In genomic region chr7:49065621-49066475, GRCm38 (mm10) we compare ENCODE assay signal across 7 mouse cellular contexts.
DNase-seq lines count a peak whose midpoint lies in the region; ATAC-seq and TF ChIP-seq lines count a peak whose summit lies in the region.

No protein-coding gene starts in this region.

- H3K9ac ChIP-seq in hindbrain, embryonic 15.5 days, result no peak overlapping the region
- no peak overlapping the region for H3K9ac ChIP-seq in midbrain, embryonic 13.5 days (replicated peaks)

- no peak overlapping the region for H3K27ac ChIP-seq in testis, adult 2 months (ENCODE audit: control insufficient read depth, insufficient read depth, low read depth, low read length)
- H3K27ac ChIP-seq in hindbrain, embryonic 15.5 days (replicated peaks), result peak overlapping the region; percentile 68
- peak overlapping the region; percentile 82 for H3K27ac ChIP-seq in midbrain, embryonic 13.5 days

- no peaks in the 10 kb centered on the region for H3K27me3 ChIP-seq in testis, adult 2 months (ENCODE audit: control insufficient read depth, insufficient read depth, low read length)
- H3K27me3 ChIP-seq in hindbrain, embryonic 15.5 days, result no peaks in the 10 kb centered on the region
- no peaks in the 10 kb centered on the region for H3K27me3 ChIP-seq in midbrain, embryonic 13.5 days

- DNase-seq in testis, postnatal 14 days (ENCODE audit: low spot score), result no peak
- DNase-seq in cerebellum, postnatal 10 days, result peak; percentile 86 to 88
- DNase-seq in ovary, postnatal 14 days (ENCODE audit: low spot score), result no peak

- no peaks in the 10 kb centered on the region for H3K36me3 ChIP-seq in testis, adult 2 months (ENCODE audit: control insufficient read depth, insufficient read depth, low read length)
- no peaks in the 10 kb centered on the region for H3K36me3 ChIP-seq in hindbrain, embryonic 15.5 days
- H3K36me3 ChIP-seq in midbrain, embryonic 13.5 days, result no peaks in the 10 kb centered on the region

- no peaks in the 10 kb centered on the region for H3K4me1 ChIP-seq in testis, adult 2 months (ENCODE audit: control insufficient read depth, insufficient read depth, low read length)
- H3K4me1 ChIP-seq in hindbrain, embryonic 15.5 days (replicated peaks), result peaks cover 61% of the 10 kb centered on the region
- peaks cover 73% of the 10 kb centered on the region for H3K4me1 ChIP-seq in midbrain, embryonic 13.5 days (replicated peaks)

- TF ChIP-seq POLR2A in testis, adult 2 months (IDR thresholded peaks at IDR 0.05; ENCODE audit: control insufficient read depth, low read depth, low read length), result no peak

- peak; percentile 16; the same call in 1 of the 2 replicates for TF ChIP-seq CTCF in testis, adult 2 months (IDR thresholded peaks at IDR 0.05; ENCODE audit: control insufficient read depth, insufficient read depth, insufficient replicate concordance, low read depth, low read length)

- H3K4me2 ChIP-seq in hindbrain, embryonic 15.5 days, result no peak overlapping the region
- H3K4me2 ChIP-seq in midbrain, embryonic 13.5 days (replicated peaks), result no peak overlapping the region

- no peak for ATAC-seq in hindbrain, embryonic 15.5 days (ENCODE audit: low FRiP score, low read depth)
- ATAC-seq in midbrain, embryonic 13.5 days, result peak; percentile 53
- ATAC-seq in monocyte, adult 5-6 weeks (replicated peaks; ENCODE audit: insufficient number of reproducible peaks, low FRiP score, low TSS enrichment, poor library complexity, severe bottlenecking), result no peak

- WGBS in hindbrain, embryonic 15.5 days, result 24% methylated on average over 9 of the region's 9 CpGs
- 20% methylated on average over 9 of the region's 9 CpGs for WGBS in midbrain, embryonic 13.5 days

- no peaks in the 10 kb centered on the region for H3K9me3 ChIP-seq in hindbrain, embryonic 15.5 days
- no peaks in the 10 kb centered on the region for H3K9me3 ChIP-seq in midbrain, embryonic 13.5 days

- H3K4me3 ChIP-seq in testis, adult 2 months (ENCODE audit: control insufficient read depth, low read depth, low read length), result no peak overlapping the region
- H3K4me3 ChIP-seq in hindbrain, embryonic 15.5 days, result no peak overlapping the region
- H3K4me3 ChIP-seq in midbrain, embryonic 13.5 days (replicated peaks), result no peak overlapping the region

Comparison
In these comparisons a context has a peak if more than half of its experiments do, and no peak if none do; other contexts are left out.
1. DNase-seq: peak in cerebellum, postnatal 10 days (2 of 2); none in testis, postnatal 14 days (single experiment) and ovary, postnatal 14 days (single experiment).